16 mouse cellular contexts compared by ENCODE assay signal in genomic region chr14:22936701-22937100, GRCm38 (mm10).
"Had no signal": no experiment of that assay in that cellular context is flagged by ENCODE, and none has a peak within 500 bp of the region (broad histone marks: within the 10 kb centered on the region; RNA-seq: fewer than 3 reads in every experiment).

No protein-coding gene starts in this region.

- H3K27ac ChIP-seq: liver, embryonic 13.5 days; macrophage; midbrain, embryonic 13.5 days; neural tube, embryonic 12.5 days had no signal

- H3K9ac ChIP-seq: liver, embryonic 13.5 days; liver, postnatal 0 days; midbrain, embryonic 13.5 days; neural tube, embryonic 12.5 days had no signal

- H3K4me1 ChIP-seq: liver, embryonic 13.5 days; megakaryocyte, embryonic 14.5 days; midbrain, embryonic 13.5 days; neural tube, embryonic 12.5 days had no signal

- H3K4me2 ChIP-seq: liver, embryonic 13.5 days; midbrain, embryonic 13.5 days; neural tube, embryonic 12.5 days had no signal

- ATAC-seq: liver, postnatal 0 days; midbrain, embryonic 13.5 days had no signal

- H3K36me3 ChIP-seq: liver, embryonic 13.5 days; midbrain, embryonic 13.5 days; neural tube, embryonic 12.5 days had no signal

- H3K4me3 ChIP-seq: liver, embryonic 13.5 days; megakaryocyte, embryonic 14.5 days; midbrain, embryonic 13.5 days; neural tube, embryonic 12.5 days had no signal

- H3K9me3 ChIP-seq: liver, embryonic 13.5 days; midbrain, embryonic 13.5 days; neural tube, embryonic 12.5 days had no signal

- H3K27me3 ChIP-seq: liver, embryonic 13.5 days; midbrain, embryonic 13.5 days; neural tube, embryonic 12.5 days had no signal

- DNase-seq: kidney, adult 18-20 months; kidney, postnatal 10 days; kidney, postnatal 4 days; left cerebral cortex, postnatal 4 days; liver; liver, embryonic 13.5 days; liver, postnatal 0 days; retina, postnatal 1 day; right cerebral cortex, postnatal 4 days; spleen, adult 18-20 months; thymus, adult 18-20 months; thymus, postnatal 25 days had no signal
